Mouse (Mus musculus): Measurements from ENCODE around the gene Setd7. TPM values are rescaled to one million over a fixed set of nuclear protein-coding genes. Genes with fewer than 3 reads are reported as not detected.

The Setd7 gene
- polyA plus RNA-seq, 1 experiment: 9.9 TPM

- Histone ChIP-seq H3K79me3 (ENCODE audit: low read depth) (peaks cover 25% of the 10 kb centered on the region), H3K27me3 (ENCODE audit: control insufficient read depth, insufficient read depth, insufficient read length) (no peaks in the 10 kb centered on the region), H3ac (ENCODE audit: control insufficient read depth, insufficient read length, low read depth) (peak overlapping the region; percentile 84), H3K36me3 (ENCODE audit: control insufficient read depth, insufficient read depth) (no peaks in the 10 kb centered on the region), H3K79me2 (ENCODE audit: control insufficient read depth, insufficient read depth) (peaks cover 43% of the 10 kb centered on the region), H3K4me3 (ENCODE audit: insufficient read depth, poor library complexity, severe bottlenecking) (peak overlapping the region; percentile 90)
- TF ChIP-seq CEBPB (IDR thresholded peaks at IDR 0.05; ENCODE audit: low read depth) (no peak), MYOD1 (IDR thresholded peaks at IDR 0.05; ENCODE audit: control insufficient read depth, insufficient read length, low read depth) (no peak), USF1 (IDR thresholded peaks at IDR 0.05; ENCODE audit: low read depth) (no peak), MYOG (IDR thresholded peaks at IDR 0.05; ENCODE audit: control insufficient read depth, extremely low read depth, insufficient read length) (no peak), FOSL1 (IDR thresholded peaks at IDR 0.05; ENCODE audit: insufficient read depth, low read length, poor library complexity, severe bottlenecking) (no peak), MAX (IDR thresholded peaks at IDR 0.05) (no peak), CTCF (IDR thresholded peaks at IDR 0.05; ENCODE audit: control insufficient read depth, insufficient read depth, insufficient read length) (no peak)
These were observed 76.3 kb downstream of the Setd7 start for GRCm38 (mm10) chr3:51484370-51484769.

- Histone ChIP-seq H3K36me3 (ENCODE audit: control insufficient read depth, insufficient read depth) (no peaks in the 10 kb centered on the region), H3K27me3 (ENCODE audit: control insufficient read depth, insufficient read depth, insufficient read length) (no peaks in the 10 kb centered on the region), H3K79me2 (ENCODE audit: control insufficient read depth, insufficient read depth) (peaks cover 39% of the 10 kb centered on the region), H3K79me3 (ENCODE audit: low read depth) (peaks cover 25% of the 10 kb centered on the region), H3K4me3 (ENCODE audit: insufficient read depth, poor library complexity, severe bottlenecking) (peak within 1 kb of the TSS; percentile 90), H3ac (ENCODE audit: control insufficient read depth, insufficient read length, low read depth) (peak within 1 kb of the TSS; percentile 84)
- TF ChIP-seq CEBPB (IDR thresholded peaks at IDR 0.05; ENCODE audit: low read depth) (no peak), CTCF (IDR thresholded peaks at IDR 0.05; ENCODE audit: control insufficient read depth, insufficient read depth, insufficient read length) (peak; percentile 38)
These were observed 76.8 kb downstream of the Setd7 start, which contains the start of gene Rab33b for GRCm38 (mm10) chr3:51483741-51484359. Gene Rab33b (plus strand): TSS chr3:51483920.

GRCm38 (mm10) chr3:51482781-51483180 lies 77.9 kb downstream of the Setd7 start:
- Histone ChIP-seq H3K79me2 (ENCODE audit: control insufficient read depth, insufficient read depth) (peaks cover 29% of the 10 kb centered on the region), H3K27me3 (ENCODE audit: control insufficient read depth, insufficient read depth, insufficient read length) (no peaks in the 10 kb centered on the region), H3K4me3 (ENCODE audit: insufficient read depth, poor library complexity, severe bottlenecking) (no peak overlapping the region), H3ac (ENCODE audit: control insufficient read depth, insufficient read length, low read depth) (no peak overlapping the region), H3K36me3 (ENCODE audit: control insufficient read depth, insufficient read depth) (no peaks in the 10 kb centered on the region), H3K79me3 (ENCODE audit: low read depth) (peaks cover 19% of the 10 kb centered on the region)
- TF ChIP-seq MYOG (IDR thresholded peaks at IDR 0.05; ENCODE audit: control insufficient read depth, extremely low read depth, insufficient read length): no peak
- no peak for TF ChIP-seq USF1 (IDR thresholded peaks at IDR 0.05; ENCODE audit: low read depth)
- TF ChIP-seq FOSL1 (IDR thresholded peaks at IDR 0.05; ENCODE audit: insufficient read depth, low read length, poor library complexity, severe bottlenecking): no peak
- no peak for TF ChIP-seq MYOD1 (IDR thresholded peaks at IDR 0.05; ENCODE audit: control insufficient read depth, insufficient read length, low read depth)
- TF ChIP-seq CEBPB (IDR thresholded peaks at IDR 0.05; ENCODE audit: low read depth): no peak
- TF ChIP-seq CTCF (IDR thresholded peaks at IDR 0.05; ENCODE audit: control insufficient read depth, insufficient read depth, insufficient read length): no peak

GRCm38 (mm10) chr3:51481881-51482280 lies 78.8 kb downstream of the Setd7 start:
- H3K79me2 ChIP-seq (ENCODE audit: control insufficient read depth, insufficient read depth): peaks cover 29% of the 10 kb centered on the region
- H3K36me3 ChIP-seq (ENCODE audit: control insufficient read depth, insufficient read depth): peaks cover 7% of the 10 kb centered on the region
- no peaks in the 10 kb centered on the region for H3K27me3 ChIP-seq (ENCODE audit: control insufficient read depth, insufficient read depth, insufficient read length)
- no peak overlapping the region for H3ac ChIP-seq (ENCODE audit: control insufficient read depth, insufficient read length, low read depth)
- no peak overlapping the region for H3K4me3 ChIP-seq (ENCODE audit: insufficient read depth, poor library complexity, severe bottlenecking)
- peaks cover 19% of the 10 kb centered on the region for H3K79me3 ChIP-seq (ENCODE audit: low read depth)
- TF ChIP-seq CEBPB (IDR thresholded peaks at IDR 0.05; ENCODE audit: low read depth) (no peak), MYOG (IDR thresholded peaks at IDR 0.05; ENCODE audit: control insufficient read depth, extremely low read depth, insufficient read length) (no peak), FOSL1 (IDR thresholded peaks at IDR 0.05; ENCODE audit: insufficient read depth, low read length, poor library complexity, severe bottlenecking) (no peak), MAX (IDR thresholded peaks at IDR 0.05) (no peak)

GRCm38 (mm10) chr3:51481059-51481458 lies 79.6 kb downstream of the Setd7 start:
- TF ChIP-seq FOSL1 (IDR thresholded peaks at IDR 0.05; ENCODE audit: insufficient read depth, low read length, poor library complexity, severe bottlenecking): no peak
- no peak for TF ChIP-seq MYOD1 (IDR thresholded peaks at IDR 0.05; ENCODE audit: control insufficient read depth, insufficient read length, low read depth)
- no peak for TF ChIP-seq USF1 (IDR thresholded peaks at IDR 0.05; ENCODE audit: low read depth)
- no peak for TF ChIP-seq CEBPB (IDR thresholded peaks at IDR 0.05; ENCODE audit: low read depth)
- TF ChIP-seq MYOG (IDR thresholded peaks at IDR 0.05; ENCODE audit: control insufficient read depth, extremely low read depth, insufficient read length): no peak
- no peak for TF ChIP-seq MAX (IDR thresholded peaks at IDR 0.05)
- TF ChIP-seq CTCF (IDR thresholded peaks at IDR 0.05; ENCODE audit: control insufficient read depth, insufficient read depth, insufficient read length): no peak
- H3K4me3 ChIP-seq (ENCODE audit: insufficient read depth, poor library complexity, severe bottlenecking): no peak overlapping the region
- no peaks in the 10 kb centered on the region for H3K27me3 ChIP-seq (ENCODE audit: control insufficient read depth, insufficient read depth, insufficient read length)
- peaks cover 7% of the 10 kb centered on the region for H3K36me3 ChIP-seq (ENCODE audit: control insufficient read depth, insufficient read depth)
- H3K79me2 ChIP-seq (ENCODE audit: control insufficient read depth, insufficient read depth): peaks cover 20% of the 10 kb centered on the region
- no peak overlapping the region for H3ac ChIP-seq (ENCODE audit: control insufficient read depth, insufficient read length, low read depth)
- H3K79me3 ChIP-seq (ENCODE audit: low read depth): peaks cover 16% of the 10 kb centered on the region

GRCm38 (mm10) chr3:51479893-51480292 lies 80.8 kb downstream of the Setd7 start:
- Histone ChIP-seq H3K27me3 (ENCODE audit: control insufficient read depth, insufficient read depth, insufficient read length) (no peaks in the 10 kb centered on the region), H3K36me3 (ENCODE audit: control insufficient read depth, insufficient read depth) (peaks cover 16% of the 10 kb centered on the region), H3ac (ENCODE audit: control insufficient read depth, insufficient read length, low read depth) (no peak overlapping the region), H3K79me2 (ENCODE audit: control insufficient read depth, insufficient read depth) (peaks cover 9% of the 10 kb centered on the region), H3K79me3 (ENCODE audit: low read depth) (peaks cover 6% of the 10 kb centered on the region), H3K4me3 (ENCODE audit: insufficient read depth, poor library complexity, severe bottlenecking) (no peak overlapping the region)
- TF ChIP-seq FOSL1 (IDR thresholded peaks at IDR 0.05; ENCODE audit: insufficient read depth, low read length, poor library complexity, severe bottlenecking) (no peak), USF1 (IDR thresholded peaks at IDR 0.05; ENCODE audit: low read depth) (no peak), MAX (IDR thresholded peaks at IDR 0.05) (no peak), CTCF (IDR thresholded peaks at IDR 0.05; ENCODE audit: control insufficient read depth, insufficient read depth, insufficient read length) (no peak), MYOD1 (IDR thresholded peaks at IDR 0.05; ENCODE audit: control insufficient read depth, insufficient read length, low read depth) (no peak), CEBPB (IDR thresholded peaks at IDR 0.05; ENCODE audit: low read depth) (no peak), MYOG (IDR thresholded peaks at IDR 0.05; ENCODE audit: control insufficient read depth, extremely low read depth, insufficient read length) (no peak)
